Mouse (Mus musculus): ENCODE data around the gene Lrrc1.

GRCm38 (mm10) chr9:77526715-77527114 lies 18.0 kb downstream of the Lrrc1 start:
- no peak for TF ChIP-seq CTCF (IDR thresholded peaks at IDR 0.05)
- TF ChIP-seq EP300 (IDR thresholded peaks at IDR 0.05), result no peak

Data from lung, postnatal 0 days (tissue).